Mouse (Mus musculus): Measurements from ENCODE around the gene Gm28048. TPM values are rescaled to one million over a fixed set of nuclear protein-coding genes. Genes with fewer than 3 reads are reported as not detected.

The Gm28048 gene
- polyA plus RNA-seq, 1 experiment from 2014 or later: 3.6 TPM

- Histone ChIP-seq H3K9me3 (no peaks in the 10 kb centered on the region), H3K36me3 (replicated peaks) (no peaks in the 10 kb centered on the region), H3K27me3 (replicated peaks) (no peaks in the 10 kb centered on the region), H3K27ac (peak overlapping the region; percentile 74), H3K4me3 (no peak overlapping the region), H3K9ac (no peak overlapping the region), H3K4me1 (peaks cover 25% of the 10 kb centered on the region), H3K4me2 (no peak overlapping the region)
- peak; percentile 94 for ATAC-seq (replicated peaks)
- 38% methylated on average over 4 of the region's 4 CpGs for WGBS
Measured at GRCm38 (mm10) chr11:22875279-22875678, 106.6 kb downstream of the Gm28048 start.

GRCm38 (mm10) chr11:22874747-22875146 is 107.1 kb downstream of the Gm28048 start:
- Histone ChIP-seq H3K9ac (no peak overlapping the region), H3K27me3 (replicated peaks) (no peaks in the 10 kb centered on the region), H3K9me3 (no peaks in the 10 kb centered on the region), H3K4me1 (peaks cover 25% of the 10 kb centered on the region), H3K4me3 (no peak overlapping the region), H3K4me2 (no peak overlapping the region), H3K36me3 (replicated peaks) (no peaks in the 10 kb centered on the region), H3K27ac (peak overlapping the region; percentile 74)
- WGBS: 29% methylated on average over 6 of the region's 6 CpGs
- ATAC-seq (replicated peaks): peak; percentile 76

DNA sequence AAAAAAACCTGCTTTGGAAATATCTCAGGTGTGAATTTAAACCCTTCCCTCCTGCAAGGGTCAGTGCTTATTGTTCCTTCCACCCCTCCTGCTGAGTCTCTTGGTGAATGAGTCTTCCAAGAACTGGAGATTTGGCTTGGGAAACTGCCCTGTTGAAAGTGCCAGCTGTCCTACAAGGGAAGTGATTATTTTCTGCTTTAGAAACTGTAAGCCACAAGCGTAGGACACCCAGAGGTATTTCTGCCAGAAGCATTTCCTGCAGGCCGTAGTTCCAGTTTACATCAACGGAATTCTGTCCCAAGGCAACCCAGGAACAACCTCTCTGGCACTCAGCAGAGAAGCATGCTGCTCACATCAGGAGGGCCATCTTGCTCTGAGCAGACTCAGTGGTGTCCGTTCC is 108.5 kb downstream of the Gm28048 start:
- Histone ChIP-seq H3K4me3 (no peak overlapping the region), H3K27ac (no peak overlapping the region), H3K27me3 (replicated peaks) (no peaks in the 10 kb centered on the region), H3K36me3 (replicated peaks) (no peaks in the 10 kb centered on the region), H3K9ac (no peak overlapping the region), H3K4me1 (peaks cover 25% of the 10 kb centered on the region), H3K9me3 (no peaks in the 10 kb centered on the region), H3K4me2 (no peak overlapping the region)
- WGBS: 59% methylated on average over 4 of the region's 4 CpGs
- ATAC-seq (replicated peaks): no peak

- no peaks in the 10 kb centered on the region for H3K36me3 ChIP-seq (replicated peaks)
- ATAC-seq (replicated peaks): no peak
- peaks cover 25% of the 10 kb centered on the region for H3K4me1 ChIP-seq
- 62% methylated on average over 4 of the region's 4 CpGs for WGBS
- H3K27ac ChIP-seq: no peak overlapping the region
- no peak overlapping the region for H3K4me2 ChIP-seq
- H3K9me3 ChIP-seq: no peaks in the 10 kb centered on the region
- no peak overlapping the region for H3K4me3 ChIP-seq
- no peaks in the 10 kb centered on the region for H3K27me3 ChIP-seq (replicated peaks)
- no peak overlapping the region for H3K9ac ChIP-seq
Measured at GRCm38 (mm10) chr11:22872307-22872680, 109.6 kb downstream of the Gm28048 start.

DNA sequence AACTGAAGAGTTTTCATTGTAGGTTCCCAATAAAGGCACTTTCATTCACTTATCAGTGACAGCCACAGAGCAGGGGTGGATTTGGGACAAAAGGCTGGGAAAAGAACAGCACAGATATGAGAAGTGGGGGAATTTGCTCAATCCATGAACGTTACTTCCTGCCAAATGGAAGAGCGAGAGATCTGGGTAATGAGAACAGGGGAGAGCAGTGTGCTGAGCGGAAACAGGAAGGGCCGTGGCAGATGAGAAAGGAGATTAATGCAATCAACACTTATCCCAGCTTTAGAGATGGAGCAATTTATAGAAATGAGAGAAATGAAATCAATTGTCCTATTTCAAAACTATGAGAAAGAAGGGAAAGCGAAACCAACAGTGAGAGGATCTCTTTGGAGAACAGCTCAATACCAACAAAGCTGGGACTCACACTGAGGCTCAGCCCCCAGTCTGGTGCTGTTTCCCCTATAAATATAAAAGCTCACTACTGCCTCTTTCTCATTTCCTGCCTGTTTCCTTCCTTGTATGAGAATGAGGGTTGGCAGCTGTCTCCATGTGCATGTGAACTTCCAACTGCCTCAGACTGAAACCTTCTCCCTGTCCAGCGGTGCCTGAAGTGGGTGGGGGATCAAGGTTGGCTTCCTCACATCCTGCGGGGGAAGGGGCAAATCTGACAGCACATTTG is 110.1 kb downstream of the Gm28048 start:
- Histone ChIP-seq H3K4me2 (no peak overlapping the region), H3K27ac (no peak overlapping the region), H3K36me3 (replicated peaks) (no peaks in the 10 kb centered on the region), H3K9ac (no peak overlapping the region), H3K4me3 (no peak overlapping the region), H3K4me1 (peaks cover 25% of the 10 kb centered on the region), H3K9me3 (no peaks in the 10 kb centered on the region), H3K27me3 (replicated peaks) (no peaks in the 10 kb centered on the region)
- no peak for ATAC-seq (replicated peaks)
- 63% methylated on average over 7 of the region's 7 CpGs for WGBS

DNA sequence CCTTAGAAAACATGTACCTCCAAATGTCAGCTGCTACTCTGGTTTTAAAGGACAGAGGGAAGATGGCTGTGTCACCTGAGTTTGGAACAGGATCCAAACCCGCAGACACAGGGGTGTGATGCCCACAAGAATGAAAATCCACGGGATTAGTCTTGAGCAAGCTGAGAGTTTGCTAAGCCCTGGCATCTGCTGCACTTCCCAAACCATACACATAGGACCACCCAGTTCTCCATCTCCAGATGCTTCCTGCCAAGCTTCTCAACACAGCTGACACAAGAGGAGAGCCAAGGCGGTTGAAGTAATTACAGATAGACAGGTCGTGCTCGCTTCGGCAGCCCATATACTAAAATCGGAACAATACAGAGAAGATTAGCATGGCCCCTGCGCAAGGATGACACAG is 113.3 kb downstream of the Gm28048 start:
- WGBS: 91% methylated on average over 8 of the region's 8 CpGs
- Histone ChIP-seq H3K9ac (no peak overlapping the region), H3K4me3 (no peak overlapping the region), H3K27me3 (replicated peaks) (no peaks in the 10 kb centered on the region), H3K4me1 (0 out of 2 replicates have a peak, but pooled peaks cover 5% of the 10 kb centered on the region), H3K9me3 (no peaks in the 10 kb centered on the region), H3K4me2 (no peak overlapping the region), H3K27ac (no peak overlapping the region), H3K36me3 (replicated peaks) (no peaks in the 10 kb centered on the region)
- ATAC-seq (replicated peaks): no peak

DNA sequence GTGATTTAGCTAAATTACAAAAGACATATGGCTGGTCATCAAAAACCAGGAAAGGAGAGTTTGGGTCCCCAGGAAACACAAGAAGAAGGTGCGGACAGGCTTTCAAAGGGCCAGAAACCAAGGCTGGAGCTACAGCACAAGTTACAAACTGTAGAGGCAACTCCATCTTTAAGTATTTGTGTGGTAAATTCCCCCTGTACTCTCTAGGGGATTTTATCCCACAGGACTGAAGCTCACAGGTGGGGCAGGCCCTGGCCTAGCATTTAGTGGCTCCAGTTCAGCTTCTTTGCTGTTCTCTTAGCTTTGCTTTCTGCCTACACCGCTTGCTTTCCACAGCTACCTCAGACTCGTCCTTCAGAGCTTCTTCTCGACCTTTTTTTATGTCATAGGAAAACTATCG is 114.2 kb downstream of the Gm28048 start:
- 0 out of 2 replicates have a peak, but pooled peaks cover under 1% of the 10 kb centered on the region for H3K4me1 ChIP-seq
- H3K9ac ChIP-seq: no peak overlapping the region
- 0 out of 2 replicates have a peak, but pooled peaks cover 3% of the 10 kb centered on the region for H3K27me3 ChIP-seq (replicated peaks)
- H3K4me3 ChIP-seq: no peak overlapping the region
- no peak for ATAC-seq (replicated peaks)
- H3K9me3 ChIP-seq: no peaks in the 10 kb centered on the region
- no peak overlapping the region for H3K27ac ChIP-seq
- 85% methylated on average over 5 of the region's 5 CpGs for WGBS
- no peak overlapping the region for H3K4me2 ChIP-seq
- H3K36me3 ChIP-seq (replicated peaks): no peaks in the 10 kb centered on the region

- Histone ChIP-seq H3K4me1 (no peaks in the 10 kb centered on the region), H3K27ac (no peak overlapping the region), H3K36me3 (replicated peaks) (no peaks in the 10 kb centered on the region), H3K9me3 (no peaks in the 10 kb centered on the region), H3K4me3 (no peak overlapping the region), H3K9ac (no peak overlapping the region), H3K4me2 (no peak overlapping the region), H3K27me3 (replicated peaks) (peaks cover 17% of the 10 kb centered on the region)
- no peak for ATAC-seq (replicated peaks)
- WGBS: 86% methylated on average over 7 of the region's 7 CpGs
Measured at GRCm38 (mm10) chr11:22865635-22866246, 116.1 kb downstream of the Gm28048 start.

- Histone ChIP-seq H3K4me3 (no peak overlapping the region), H3K4me2 (no peak overlapping the region), H3K9ac (no peak overlapping the region), H3K9me3 (no peaks in the 10 kb centered on the region), H3K36me3 (replicated peaks) (no peaks in the 10 kb centered on the region), H3K27me3 (replicated peaks) (peaks cover 28% of the 10 kb centered on the region), H3K4me1 (peaks cover 10% of the 10 kb centered on the region), H3K27ac (no peak overlapping the region)
- no peak for ATAC-seq (replicated peaks)
- WGBS: 53% methylated on average over 8 of the region's 8 CpGs
Measured at GRCm38 (mm10) chr11:22864305-22865060, 117.4 kb downstream of the Gm28048 start.

DNA sequence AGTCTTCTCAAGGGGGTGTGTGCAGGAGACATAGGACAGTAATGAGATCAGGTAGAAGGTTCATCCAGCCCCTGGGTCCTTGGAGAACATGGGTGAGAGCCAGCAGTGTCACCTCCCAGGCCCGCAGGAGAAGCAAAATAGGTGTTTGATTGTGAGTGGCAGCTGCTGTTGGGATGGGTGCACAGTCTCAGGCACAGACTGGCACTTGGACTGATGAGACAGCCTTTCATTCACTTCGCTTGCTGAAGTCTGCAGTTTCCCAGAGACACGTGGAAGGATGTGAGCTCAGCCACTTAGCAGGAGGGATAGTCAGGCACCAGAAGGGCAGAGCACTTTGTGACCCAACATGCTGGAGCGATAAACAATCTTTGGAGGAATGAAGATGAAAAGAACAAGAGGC is 118.3 kb downstream of the Gm28048 start:
- Histone ChIP-seq H3K27me3 (replicated peaks) (peaks cover 36% of the 10 kb centered on the region), H3K4me2 (no peak overlapping the region), H3K36me3 (replicated peaks) (no peaks in the 10 kb centered on the region), H3K27ac (no peak overlapping the region), H3K9ac (no peak overlapping the region), H3K4me3 (no peak overlapping the region), H3K9me3 (no peaks in the 10 kb centered on the region), H3K4me1 (peaks cover 16% of the 10 kb centered on the region)
- no peak for ATAC-seq (replicated peaks)
- 43% methylated on average over 4 of the region's 4 CpGs for WGBS

- 76% methylated on average over 4 of the region's 4 CpGs for WGBS
- H3K4me3 ChIP-seq: no peak overlapping the region
- no peak overlapping the region for H3K4me2 ChIP-seq
- no peaks in the 10 kb centered on the region for H3K36me3 ChIP-seq (replicated peaks)
- H3K9ac ChIP-seq: no peak overlapping the region
- no peaks in the 10 kb centered on the region for H3K9me3 ChIP-seq
- H3K27ac ChIP-seq: no peak overlapping the region
- no peak for ATAC-seq (replicated peaks)
- H3K27me3 ChIP-seq (replicated peaks): peaks cover 58% of the 10 kb centered on the region
- H3K4me1 ChIP-seq: peaks cover 24% of the 10 kb centered on the region
Measured at GRCm38 (mm10) chr11:22861315-22861714, 120.6 kb downstream of the Gm28048 start.

- peak within 1 kb of the TSS; percentile 97 for H3K4me2 ChIP-seq
- peak within 1 kb of the TSS; percentile 51; the same call in 1 of the 2 replicates for H3K9ac ChIP-seq
- 0 out of 2 replicates have a peak within 1 kb of the TSS, but pooled peaks have one; percentile 19 for H3K27ac ChIP-seq
- H3K36me3 ChIP-seq (replicated peaks): no peaks in the 10 kb centered on the region
- 5% methylated on average over 41 of the region's 41 CpGs for WGBS
- H3K9me3 ChIP-seq: no peaks in the 10 kb centered on the region
- H3K4me3 ChIP-seq: peak within 1 kb of the TSS; percentile 74
- peak; percentile 12; the same call in 1 of the 2 replicates for ATAC-seq (replicated peaks)
- peaks cover 24% of the 10 kb centered on the region for H3K4me1 ChIP-seq
- peaks cover 58% of the 10 kb centered on the region for H3K27me3 ChIP-seq (replicated peaks)
Measured at GRCm38 (mm10) chr11:22860335-22861227, 121.3 kb downstream of the Gm28048 start, which contains the start of gene B3gnt2. Gene B3gnt2, minus strand, starts transcription at chr11:22860961.

Measured in midbrain, embryonic 15.5 days (tissue).